Mouse (Mus musculus) heart, adult 2 months (tissue): Measurements from ENCODE around the gene Erp27. TPM values are rescaled to one million over a fixed set of nuclear protein-coding genes. Genes with fewer than 3 reads are reported as not detected.
A peak's percentile ranks its signal among the peaks of the same experiment; 100 is the strongest.
"Not testable (repeated sequence)": the region's sequence is repeated elsewhere in the genome, so short reads cannot be mapped to it uniquely, and the experiment has no call there.

ENCODE experiments used
- DNase-seq, 2 experiments: peaks; one replicate each; pipeline ENCODE4 v3.0.0; 2021
- H3K27ac ChIP-seq: fragments of 200-600 bp; 2 replicates; pipeline ENCODE4 v1.8.1; 2022
- H3K27me3 ChIP-seq: fragments of 200-500 bp; 2 replicates; pipeline ENCODE4 v1.6.1; 2012; ENCODE audit warnings: mild to moderate bottlenecking, low read length, inconsistent platforms, mixed read lengths; ENCODE audit not compliant: control insufficient read depth, insufficient read depth
- H3K36me3 ChIP-seq: fragments of 200-500 bp; 2 replicates; pipeline ENCODE4 v1.6.1; 2012; ENCODE audit warnings: low read length, inconsistent platforms; ENCODE audit not compliant: control insufficient read depth, insufficient read depth
- H3K4me1 ChIP-seq: fragments of 200-500 bp; 2 replicates; pipeline ENCODE4 v1.6.1; 2011; ENCODE audit warnings: low read length; ENCODE audit not compliant: control insufficient read depth, insufficient read depth
- H3K4me3 ChIP-seq: fragments of 200-600 bp; 2 replicates; pipeline ENCODE4 v1.8.1; 2022
- H3K79me2 ChIP-seq: fragments of 200-500 bp; replicated peaks from 2 replicates; pipeline ENCODE4 v1.6.1; 2012; ENCODE audit warnings: mild to moderate bottlenecking, inconsistent platforms, low read length, moderate library complexity, mixed read lengths; ENCODE audit not compliant: control insufficient read depth, insufficient read depth
- H3K9ac ChIP-seq: fragments of 200-500 bp; 2 replicates; pipeline ENCODE4 v1.6.1; 2012; ENCODE audit warnings: low read depth, mild to moderate bottlenecking, control low read depth, inconsistent platforms, low read length, mixed read lengths
- CTCF ChIP-seq: fragments of 200-600 bp; IDR thresholded peaks from 2 replicates; pipeline ENCODE4 v1.8.1; 2022; ENCODE audit warnings: antibody characterized with exemption, mild to moderate bottlenecking, moderate library complexity
- EP300 ChIP-seq: fragments of 200-500 bp; IDR thresholded peaks from 2 replicates; pipeline ENCODE4 v1.6.1; 2011; ENCODE audit warnings: low read depth, low read length, control low read depth; ENCODE audit not compliant: insufficient read depth
- POLR2A ChIP-seq: fragments of 200-500 bp; IDR thresholded peaks from 2 replicates; pipeline ENCODE4 v1.6.1; 2011; ENCODE audit warnings: mild to moderate bottlenecking, low read depth, low read length, control low read depth; ENCODE audit not compliant: insufficient read depth
- WGBS: fragments of 180-500 bp; shearing (Covaris S2); methylation state at CpG from one replicate; pipeline ENCODE4 v1.1.7; 2018; 5-methylcytosine and 5-hydroxymethylcytosine counted together
- intact Hi-C: fragments of 180-260 bp; cut with DNase I; formaldehyde crosslinking; loops from one replicate; pipeline ENCODE4 v1.15.1; 2025
- long read RNA-seq: library from polyadenylated mRNA; stranded (forward); transcript quantifications from one replicate; pipeline ENCODE4 v2.0.0, GENCODE M21; 2021
- polyA plus RNA-seq: library from polyadenylated mRNA; depleted of rRNA; stranded (reverse); fragments of >200 nt; gene quantifications from 2 replicates; pipeline ENCODE4 v1.2.3, GENCODE M21; 2012; rRNA removed
- total RNA-seq, 2 experiments: library from RNA; stranded (reverse); gene quantifications; 2 replicates each; pipeline ENCODE4 v1.2.3; 2021

Erp27 gene
- not detected for total RNA-seq
- 0.29 and 0.51 TPM in 2 replicates for polyA plus RNA-seq
- long read RNA-seq: 0 reads

- H3K4me3 ChIP-seq: no peak within 1 kb of the TSS
- WGBS: 44% methylated on average over 5 of the region's 5 CpGs
- no peaks in the 10 kb centered on the region for H3K36me3 ChIP-seq
- H3K27ac ChIP-seq: no peak within 1 kb of the TSS
- intact Hi-C loops: loop anchor here (5.0 kb wide), 1 partner anchor 45 kb away; no protein-coding TSS in a partner anchor
- TF ChIP-seq EP300 (no peak), POLR2A (no peak), CTCF (no peak)
- peaks cover 5% of the 10 kb centered on the region for H3K4me1 ChIP-seq
- no peaks in the 10 kb centered on the region for H3K27me3 ChIP-seq
- H3K9ac ChIP-seq: no peak within 1 kb of the TSS
- no peaks in the 10 kb centered on the region for H3K79me2 ChIP-seq
- DNase-seq: no peak
These were observed at the start of gene Erp27 for GRCm38 (mm10) chr6:136922080-136922479. Gene Erp27 (minus strand): TSS chr6:136922180.

GRCm38 (mm10) chr6:136968877-136969276 lies 46.9 kb upstream of the Erp27 start:
- H3K4me3 ChIP-seq, H3K27ac ChIP-seq, H3K4me1 ChIP-seq, H3K9ac ChIP-seq, DNase-seq, H3K79me2 ChIP-seq, H3K27me3 ChIP-seq, H3K36me3 ChIP-seq: not testable (repeated sequence)
- WGBS: 12% methylated on average over 4 of the region's 4 CpGs
- peak; percentile 75 for TF ChIP-seq CTCF
- intact Hi-C loops: loop anchor here (5.0 kb wide), 2 partner anchors 47 to 107 kb away; partner anchors contain the start of genes Erp27 and Pde6h

- Histone ChIP-seq H3K27ac (no peak overlapping the region), H3K4me3 (no peak overlapping the region), H3K4me1 (no peaks in the 10 kb centered on the region; the same call in 1 of the 2 replicates), H3K9ac (no peak overlapping the region), H3K27me3 (no peaks in the 10 kb centered on the region), H3K79me2 (no peaks in the 10 kb centered on the region), H3K36me3 (no peaks in the 10 kb centered on the region)
- no peak for DNase-seq
- intact Hi-C loops: loop anchor here (5.0 kb wide), 2 partner anchors 45 to 105 kb away; partner anchors contain the start of genes Erp27 and Pde6h
- TF ChIP-seq CTCF (no peak), POLR2A (no peak), EP300 (no peak)
- 61% methylated on average over 4 of the region's 4 CpGs for WGBS
These were observed 45.5 kb upstream of the Erp27 start for GRCm38 (mm10) chr6:136967466-136967865.

- WGBS: 66% methylated on average over 10 of the region's 10 CpGs
- H3K9ac ChIP-seq: no peak overlapping the region
- no peak overlapping the region for H3K27ac ChIP-seq
- H3K27me3 ChIP-seq: no peaks in the 10 kb centered on the region
- H3K4me1 ChIP-seq: no peaks in the 10 kb centered on the region; the same call in 1 of the 2 replicates
- intact Hi-C loops: loop anchor here (5.0 kb wide), 2 partner anchors 44 to 104 kb away; partner anchors contain the start of genes Erp27 and Pde6h
- no peaks in the 10 kb centered on the region for H3K79me2 ChIP-seq
- no peak for DNase-seq
- no peaks in the 10 kb centered on the region for H3K36me3 ChIP-seq
- no peak overlapping the region for H3K4me3 ChIP-seq
- TF ChIP-seq EP300 (no peak), POLR2A (no peak), CTCF (no peak)
These were observed 43.9 kb upstream of the Erp27 start for GRCm38 (mm10) chr6:136965912-136966311.

GRCm38 (mm10) chr6:136964609-136965510 lies 42.9 kb upstream of the Erp27 start:
- no peaks in the 10 kb centered on the region for H3K79me2 ChIP-seq
- DNase-seq: no peak
- WGBS: 71% methylated on average over 13 of the region's 13 CpGs
- no peak for TF ChIP-seq POLR2A
- no peak for TF ChIP-seq CTCF
- TF ChIP-seq EP300: no peak
- H3K4me1 ChIP-seq: no peaks in the 10 kb centered on the region; the same call in 1 of the 2 replicates
- H3K27ac ChIP-seq: no peak overlapping the region
- H3K36me3 ChIP-seq: no peaks in the 10 kb centered on the region
- H3K27me3 ChIP-seq: no peaks in the 10 kb centered on the region
- no peak overlapping the region for H3K9ac ChIP-seq
- H3K4me3 ChIP-seq: no peak overlapping the region
- intact Hi-C loops: loop anchor here (5.0 kb wide), 2 partner anchors 43 to 103 kb away; partner anchors contain the start of genes Erp27 and Pde6h

- 73% methylated on average over 11 of the region's 11 CpGs for WGBS
- Histone ChIP-seq H3K79me2 (no peaks in the 10 kb centered on the region), H3K4me1 (no peaks in the 10 kb centered on the region; the same call in 1 of the 2 replicates), H3K27me3 (no peaks in the 10 kb centered on the region), H3K4me3 (no peak overlapping the region), H3K27ac (no peak overlapping the region), H3K9ac (no peak overlapping the region), H3K36me3 (no peaks in the 10 kb centered on the region)
- intact Hi-C loops: no loop called here
- DNase-seq: no peak
- TF ChIP-seq POLR2A: no peak
These were observed 41.0 kb upstream of the Erp27 start for GRCm38 (mm10) chr6:136962957-136963356.
